Mouse (Mus musculus) T-cell, adult 2 months (primary cell): ENCODE measurements around the gene Rnf208.
A peak's percentile ranks its signal among the peaks of the same experiment; 100 is the strongest.

Source experiments
- DNase-seq: peaks from one replicate; pipeline ENCODE4 v3.0.0; 2022; ENCODE audit warnings: low spot score

Gene Rnf208

GRCm38 (mm10) chr2:25224766-25225752, 17.0 kb upstream of the Rnf208 start:
- peak; percentile 99 for DNase-seq

- no peak for DNase-seq
These were observed 16.2 kb upstream of the Rnf208 start for GRCm38 (mm10) chr2:25225811-25226379.

- no peak for DNase-seq
These were observed 15.2 kb upstream of the Rnf208 start for GRCm38 (mm10) chr2:25226864-25227263.

DNA sequence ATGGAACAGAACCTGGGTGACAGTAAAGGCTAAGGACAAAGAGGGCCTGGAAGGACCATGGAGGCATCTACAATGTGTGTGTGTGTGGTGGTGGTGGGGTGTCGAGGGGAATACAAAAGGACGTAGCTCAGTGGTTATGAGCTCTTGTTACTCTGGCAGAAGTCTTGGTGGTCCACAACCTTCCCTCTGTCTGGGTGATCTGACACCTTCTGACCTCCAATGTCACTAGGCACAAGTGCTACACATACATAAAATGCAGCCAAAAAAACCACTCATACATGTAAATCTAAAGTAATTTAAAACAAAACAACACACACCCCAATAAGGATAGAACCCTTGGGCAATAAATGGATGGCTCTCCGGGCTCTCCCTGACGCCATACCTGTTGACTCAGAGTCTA, 14.6 kb upstream of the Rnf208 start:
- no peak for DNase-seq

DNA sequence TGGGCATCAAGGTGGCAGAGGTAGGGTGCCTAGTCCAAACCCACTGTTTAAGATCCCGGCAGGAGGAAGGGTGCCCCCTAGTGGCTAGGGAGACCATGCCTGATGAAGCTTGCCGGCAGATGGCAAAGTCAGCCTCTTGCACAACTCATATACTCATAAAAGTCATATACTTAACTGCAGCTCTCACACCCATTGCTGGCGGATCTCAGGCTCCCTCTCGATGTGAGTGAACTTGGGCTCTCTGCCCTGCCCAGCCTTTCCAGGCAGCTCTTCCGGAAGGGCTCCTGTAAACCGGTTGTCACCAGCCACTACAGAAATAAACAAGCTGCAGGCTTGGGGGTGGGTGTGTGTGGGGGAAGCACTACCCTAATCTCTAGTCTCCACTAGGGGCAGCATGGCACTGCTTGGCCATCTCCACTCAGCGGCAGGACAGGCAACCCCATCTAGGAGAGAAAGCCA, 13.6 kb upstream of the Rnf208 start:
- peak; percentile 89 for DNase-seq

DNA sequence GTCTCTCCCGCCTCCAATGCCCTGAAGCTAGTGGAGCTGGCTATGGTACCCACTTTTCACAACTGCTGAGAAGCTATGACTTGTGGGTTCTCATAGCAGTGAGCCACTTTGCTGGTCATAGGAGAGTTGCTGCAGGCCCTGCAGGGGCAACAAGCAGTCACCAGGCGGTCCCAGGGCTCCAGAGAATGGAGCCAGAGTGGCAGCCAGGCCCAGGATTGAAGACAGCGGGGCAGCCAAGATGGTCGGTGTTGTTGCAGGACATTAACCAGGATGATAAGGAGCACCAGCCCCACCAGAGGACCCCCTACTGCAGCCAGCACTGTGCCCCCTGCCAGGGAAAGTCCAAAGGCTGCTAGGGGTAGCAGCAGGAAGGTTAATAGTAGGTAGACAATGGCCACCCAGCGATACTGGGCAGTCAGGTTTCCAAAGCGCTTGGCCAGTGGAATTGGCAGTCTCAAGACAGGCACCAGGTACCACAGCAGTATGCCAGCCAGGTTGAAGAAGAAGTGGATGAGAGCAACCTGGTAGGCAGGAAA, 13.0 kb upstream of the Rnf208 start:
- DNase-seq, result no peak

DNA sequence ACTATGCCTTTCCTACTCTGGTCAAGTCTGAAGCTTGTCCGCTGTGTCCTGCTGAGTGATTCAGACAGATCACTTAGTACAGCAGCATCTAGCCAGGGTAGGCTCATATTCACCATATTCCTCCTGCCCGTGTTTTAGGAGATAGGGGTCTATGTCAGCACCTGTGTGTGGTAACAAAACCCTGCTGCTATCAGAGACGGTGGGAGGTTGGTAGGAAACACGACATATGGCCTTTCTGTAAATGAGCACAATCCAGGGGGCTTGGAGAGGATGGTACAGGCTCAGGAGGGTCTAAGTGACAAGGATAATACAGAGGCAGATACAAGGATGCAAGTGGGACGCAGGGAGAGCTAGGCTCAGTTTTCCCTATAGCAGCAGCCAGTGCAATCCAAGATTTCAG, 12.5 kb upstream of the Rnf208 start:
- DNase-seq, result no peak

- no peak for DNase-seq
These were observed 11.5 kb upstream of the Rnf208 start for GRCm38 (mm10) chr2:25230581-25230980.

- DNase-seq, result no peak
These were observed 11.0 kb upstream of the Rnf208 start for GRCm38 (mm10) chr2:25231038-25231437.

DNA sequence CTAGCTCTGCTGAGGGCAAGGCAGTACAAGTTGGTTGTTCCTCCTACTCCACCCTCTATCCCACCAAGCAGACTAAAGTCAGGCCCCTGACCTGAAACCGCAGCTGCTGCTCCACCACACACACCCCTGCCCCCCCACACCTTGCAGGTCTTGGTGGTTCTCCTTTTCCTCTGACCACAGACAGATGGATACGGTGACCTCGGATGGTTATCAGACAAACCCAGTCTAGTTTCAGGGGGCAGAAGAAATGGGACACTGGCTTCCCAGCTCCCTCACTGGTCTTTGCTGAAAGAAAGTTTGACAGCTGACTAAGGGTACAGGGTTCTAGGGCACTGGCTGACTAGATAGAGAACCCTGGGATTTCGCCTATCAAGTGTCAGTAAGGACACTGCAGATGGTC, 8.6 kb upstream of the Rnf208 start:
- DNase-seq, result no peak

GRCm38 (mm10) chr2:25234050-25234449, 8.0 kb upstream of the Rnf208 start, which contains the start of gene Slc34a3:
Gene Slc34a3 (minus strand): TSS chr2:25234364.
- DNase-seq, result no peak

GRCm38 (mm10) chr2:25234551-25235220, 7.4 kb upstream of the Rnf208 start:
- DNase-seq, result no peak

DNA sequence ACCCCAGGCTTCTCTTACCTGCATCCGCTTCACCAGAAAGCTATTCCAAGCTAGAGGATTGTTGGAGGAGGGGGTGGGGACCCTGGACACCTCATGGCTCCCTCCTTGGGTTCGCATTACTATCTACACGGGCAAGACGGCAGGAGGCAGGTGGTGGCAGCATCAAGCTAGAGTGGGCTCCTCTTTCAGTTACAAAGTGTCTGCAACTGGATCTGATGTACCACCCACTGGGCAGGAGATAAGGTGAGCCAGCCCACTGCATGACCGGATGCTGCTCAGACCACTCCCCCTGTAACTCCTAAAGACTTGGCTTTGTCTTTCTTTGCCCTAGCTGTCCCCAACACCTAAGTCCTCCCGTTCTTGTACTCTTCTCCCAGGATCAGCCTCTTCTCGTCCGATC, 5.4 kb upstream of the Rnf208 start, which contains the start of gene Rnf224:
Rnf224 (minus strand) TSS at position 174 of the 400 bp plus-strand sequence.
- no peak for DNase-seq

GRCm38 (mm10) chr2:25237522-25237921, 4.5 kb upstream of the Rnf208 start:
- DNase-seq, result no peak

DNA sequence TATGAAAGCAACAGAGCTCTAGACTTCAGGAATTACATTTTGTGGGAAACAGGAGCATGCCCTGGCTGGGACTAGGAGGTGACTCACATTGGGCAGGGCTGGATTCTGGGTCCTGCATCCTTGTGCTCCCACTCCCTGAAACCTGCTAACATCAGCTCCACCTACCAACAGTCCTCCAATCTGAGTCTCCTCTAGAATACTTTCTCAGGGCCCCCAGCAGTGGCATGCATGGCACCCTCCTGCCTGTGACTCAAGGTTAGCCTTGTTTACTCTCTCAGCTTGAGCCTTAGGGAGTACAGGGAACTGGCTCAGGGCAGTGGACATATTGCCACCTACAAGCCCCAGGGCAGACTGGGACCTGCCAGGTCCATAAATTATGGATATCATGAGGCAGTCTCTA, 3.9 kb upstream of the Rnf208 start:
- no peak for DNase-seq

DNA sequence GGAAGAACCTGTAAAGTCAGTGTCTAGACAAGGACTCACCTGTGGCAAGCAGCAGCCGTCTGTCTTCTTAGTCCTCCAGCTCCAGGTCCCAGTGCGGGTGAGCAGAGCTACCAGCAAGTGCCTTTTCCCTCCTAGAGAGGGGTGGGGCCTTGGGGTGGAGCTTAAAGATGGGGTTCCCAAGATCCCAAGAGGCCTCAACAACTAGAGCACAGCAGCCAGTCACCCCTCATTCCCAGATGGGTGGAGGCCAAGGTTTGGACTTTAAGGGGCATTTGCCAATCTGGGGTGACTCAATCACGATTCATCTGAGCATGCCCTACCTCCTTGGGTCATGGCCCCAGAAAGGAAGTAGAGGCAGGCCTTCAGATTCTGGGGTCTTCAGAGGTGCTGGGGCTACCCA, 2.3 kb upstream of the Rnf208 start:
- no peak for DNase-seq

- no peak for DNase-seq
These were observed 1.7 kb upstream of the Rnf208 start for GRCm38 (mm10) chr2:25240310-25240709.

DNA sequence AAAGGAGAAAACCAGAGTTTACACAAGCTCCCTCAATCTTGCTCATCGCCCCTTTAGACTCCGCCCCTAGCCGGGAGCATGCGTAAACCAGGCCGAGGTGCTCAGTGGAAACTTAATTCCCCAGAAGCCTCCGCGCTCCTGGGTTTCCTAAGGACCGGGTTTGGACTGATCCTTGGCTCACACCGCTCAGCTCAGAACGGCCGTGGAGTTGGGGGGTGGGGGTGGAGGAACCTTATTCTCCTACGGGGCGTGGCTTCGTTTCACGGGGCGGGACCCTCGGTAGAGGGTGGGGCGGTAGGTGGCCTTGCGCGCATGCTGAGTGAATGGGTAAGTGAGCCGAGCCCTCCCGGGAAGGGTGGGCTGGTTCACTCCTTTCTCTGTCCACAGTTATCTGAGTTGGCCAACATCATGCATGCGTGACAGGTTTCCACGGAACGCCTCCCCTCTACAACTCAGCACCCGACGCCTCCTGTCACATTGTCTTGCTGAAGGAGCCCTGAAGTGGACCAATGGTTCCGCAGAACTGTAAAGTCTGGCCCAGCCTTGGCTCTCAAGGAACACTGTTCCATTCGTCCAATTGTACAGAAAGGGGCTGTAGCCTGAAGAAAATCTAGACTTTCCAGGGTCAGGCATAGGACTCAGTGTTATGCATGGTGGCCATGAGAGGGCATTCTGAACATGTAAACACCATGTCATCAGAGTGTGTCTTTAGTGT, 1.2 kb upstream of the Rnf208 start:
- peak; percentile 52 for DNase-seq

DNA sequence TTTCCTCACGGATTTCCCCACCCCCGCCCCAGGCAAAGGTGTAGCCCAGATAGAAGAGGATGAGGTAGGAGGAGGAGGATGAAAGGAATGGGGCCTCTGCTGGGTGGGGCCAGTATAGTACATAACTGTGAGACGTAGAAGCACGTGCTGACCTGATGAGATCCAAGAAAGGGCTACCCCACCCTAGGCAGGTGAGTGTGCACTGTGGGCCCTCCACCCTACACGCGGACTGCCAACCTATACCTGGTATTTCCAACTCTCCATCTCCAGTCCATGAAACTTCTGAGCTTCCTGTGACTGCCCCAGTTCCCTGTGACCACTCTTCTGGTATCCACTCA, 648 bp upstream of the Rnf208 start:
- DNase-seq, result no peak

DNA sequence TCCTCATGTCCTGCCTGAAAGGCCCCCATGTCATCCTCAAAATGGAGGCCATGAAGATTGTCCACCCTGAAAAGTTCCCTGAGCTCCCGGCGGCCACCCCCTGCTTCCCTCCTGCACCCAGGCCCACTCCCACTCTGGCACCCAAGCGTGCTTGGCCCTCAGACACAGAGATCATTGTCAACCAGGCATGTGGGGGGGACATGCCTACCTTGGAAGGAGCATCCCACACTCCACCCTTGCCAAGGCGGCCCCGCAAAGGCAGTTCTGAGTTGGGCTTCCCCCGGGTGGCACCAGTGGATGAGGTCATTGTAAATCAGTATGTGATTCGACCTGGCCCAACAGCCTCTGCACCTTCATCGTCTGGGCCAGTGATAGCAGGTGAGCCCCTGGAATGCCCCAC, 1.3 kb downstream of the Rnf208 start:
- DNase-seq, result no peak

DNA sequence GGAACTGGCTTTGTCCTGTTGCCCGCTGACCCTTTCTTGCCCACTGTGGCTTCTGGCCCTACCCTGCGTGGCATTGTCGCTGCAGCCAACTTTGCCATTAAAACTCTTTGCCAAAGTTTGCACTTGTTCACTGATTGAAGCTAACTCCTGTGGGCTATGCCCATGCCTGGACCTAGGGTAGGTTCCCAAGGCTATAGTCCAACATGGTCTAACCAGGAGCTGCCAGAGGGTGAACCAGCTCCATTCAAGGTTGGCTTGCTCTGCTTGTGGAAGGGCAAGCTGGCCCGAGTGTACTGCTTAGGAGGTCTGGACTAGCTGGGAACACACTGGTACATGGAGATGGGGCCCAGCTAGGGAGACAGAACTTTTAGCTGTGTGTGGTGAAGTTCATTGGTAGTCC, 2.1 kb downstream of the Rnf208 start:
- DNase-seq, result no peak
